Mouse (Mus musculus): ENCODE measurements around the gene Mthfd1.

Gene Mthfd1

DNA sequence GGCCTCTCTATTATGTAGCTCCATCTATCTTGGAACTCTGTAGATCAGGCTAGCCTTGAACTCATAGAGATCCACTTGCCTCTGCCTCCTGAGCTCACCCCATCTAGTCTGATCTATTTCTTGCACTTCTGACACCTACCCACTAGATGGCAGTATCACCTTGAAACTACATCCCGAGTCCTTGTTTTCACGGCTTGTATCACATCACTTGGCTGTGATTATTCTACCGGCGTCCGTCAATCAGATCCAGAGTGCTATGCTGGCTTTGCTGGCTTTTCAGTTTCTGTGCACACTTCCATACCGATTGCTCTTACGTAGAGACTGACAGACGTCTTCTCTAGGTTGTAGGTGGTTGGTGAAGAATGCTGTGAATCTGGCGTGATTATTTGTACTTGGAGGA lies 11.8 kb downstream of the Mthfd1 start:
- TF ChIP-seq CTCF (conservative IDR thresholded peaks at IDR 0.05; ENCODE audit: low read length) (peak; percentile 49), POU5F1 (IDR thresholded peaks at IDR 0.05; ENCODE audit: borderline replicate concordance, low read length) (no peak)
- Histone ChIP-seq H3K4me1 (replicated peaks; ENCODE audit: low read depth, low read length) (peaks cover 87% of the 10 kb centered on the region), H3K9me3 (ENCODE audit: low read length) (no peaks in the 10 kb centered on the region), H3K27me3 (ENCODE audit: insufficient read depth, low read length) (no peaks in the 10 kb centered on the region), H3K4me3 (replicated peaks; ENCODE audit: low read length) (no peak overlapping the region), H3K36me3 (ENCODE audit: insufficient read depth, low read length) (peaks cover 93% of the 10 kb centered on the region)

DNA sequence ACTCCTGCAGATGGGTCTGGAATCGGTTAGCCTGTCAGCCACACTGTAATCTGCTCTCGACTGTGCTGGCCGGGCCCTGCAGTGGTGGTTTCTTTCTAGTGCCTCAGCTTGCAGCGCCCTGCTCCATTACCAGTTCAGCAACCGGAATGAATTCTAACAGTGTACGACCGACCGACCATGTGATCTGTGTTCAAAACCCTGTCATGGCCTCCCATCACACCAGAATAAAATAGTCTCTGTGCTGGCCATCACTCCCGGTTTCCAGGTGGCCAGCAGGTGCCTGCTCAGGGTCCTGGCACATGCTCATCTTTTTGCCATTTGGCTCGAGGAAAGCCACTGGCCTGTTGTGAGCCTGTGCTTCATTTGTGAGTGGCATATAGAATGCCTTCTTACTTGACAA lies 13.6 kb downstream of the Mthfd1 start:
- no peaks in the 10 kb centered on the region for H3K27me3 ChIP-seq (ENCODE audit: insufficient read depth, low read length)
- H3K9me3 ChIP-seq (ENCODE audit: low read length), result no peaks in the 10 kb centered on the region
- H3K4me1 ChIP-seq (replicated peaks; ENCODE audit: low read depth, low read length), result peaks cover 72% of the 10 kb centered on the region
- no peak overlapping the region for H3K4me3 ChIP-seq (replicated peaks; ENCODE audit: low read length)
- no peak for TF ChIP-seq POU5F1 (IDR thresholded peaks at IDR 0.05; ENCODE audit: borderline replicate concordance, low read length)
- TF ChIP-seq NANOG (IDR thresholded peaks at IDR 0.05; ENCODE audit: borderline replicate concordance, low read length), result no peak
- H3K36me3 ChIP-seq (ENCODE audit: insufficient read depth, low read length), result peaks cover 92% of the 10 kb centered on the region

DNA sequence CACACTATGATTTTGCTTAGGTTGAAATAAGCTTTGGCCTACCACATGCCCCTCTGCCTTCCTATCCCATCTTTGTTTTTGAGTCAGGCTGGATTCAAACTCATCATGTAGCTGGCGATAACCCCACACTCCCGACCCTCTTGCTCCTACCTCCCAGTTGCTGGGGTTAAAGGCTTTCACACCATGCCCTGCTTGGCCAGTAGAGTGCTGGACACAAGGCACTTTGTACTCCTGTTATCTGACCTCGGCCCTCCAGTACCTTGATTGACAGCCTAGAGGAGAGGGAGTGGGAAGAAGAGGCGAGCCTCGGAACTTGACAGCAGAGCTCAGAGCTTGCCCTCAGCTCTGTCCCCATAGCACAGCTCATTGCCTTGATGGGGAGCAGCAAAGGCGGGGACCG lies 14.1 kb downstream of the Mthfd1 start:
- H3K27me3 ChIP-seq (ENCODE audit: insufficient read depth, low read length), result no peaks in the 10 kb centered on the region
- TF ChIP-seq NANOG (IDR thresholded peaks at IDR 0.05; ENCODE audit: borderline replicate concordance, low read length), result no peak
- no peak for TF ChIP-seq POU5F1 (IDR thresholded peaks at IDR 0.05; ENCODE audit: borderline replicate concordance, low read length)
- no peak for TF ChIP-seq CTCF (conservative IDR thresholded peaks at IDR 0.05; ENCODE audit: low read length)

DNA sequence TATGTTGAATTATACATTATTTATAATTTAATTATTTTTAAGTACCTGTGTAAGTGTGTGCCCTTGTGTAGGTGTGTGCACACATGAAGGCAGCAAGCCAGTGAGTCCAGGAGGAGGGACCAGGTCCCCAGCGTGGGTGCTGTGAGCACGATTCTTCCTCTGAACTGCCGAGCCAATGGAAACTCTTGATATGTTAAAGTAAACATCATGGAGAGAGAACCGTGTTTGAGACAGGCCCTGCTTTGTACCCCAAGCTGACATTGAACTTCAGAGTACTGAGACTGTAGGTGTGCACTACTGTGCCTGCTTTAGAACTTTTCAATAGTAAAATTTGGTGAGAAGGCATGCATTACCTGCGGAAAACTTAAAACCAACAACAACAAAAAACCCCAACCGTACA lies 16.4 kb downstream of the Mthfd1 start:
- Histone ChIP-seq H3K9me3 (ENCODE audit: low read length) (no peaks in the 10 kb centered on the region), H3K4me3 (replicated peaks; ENCODE audit: low read length) (no peak overlapping the region), H3K36me3 (ENCODE audit: insufficient read depth, low read length) (peaks cover 93% of the 10 kb centered on the region), H3K27me3 (ENCODE audit: insufficient read depth, low read length) (no peaks in the 10 kb centered on the region), H3K4me1 (replicated peaks; ENCODE audit: low read depth, low read length) (peaks cover 64% of the 10 kb centered on the region)
- TF ChIP-seq CTCF (conservative IDR thresholded peaks at IDR 0.05; ENCODE audit: low read length), result no peak
- TF ChIP-seq POU5F1 (IDR thresholded peaks at IDR 0.05; ENCODE audit: borderline replicate concordance, low read length), result no peak
- TF ChIP-seq NANOG (IDR thresholded peaks at IDR 0.05; ENCODE audit: borderline replicate concordance, low read length), result no peak

More for the DNA sequence above, 14.1 kb downstream of the Mthfd1 start:
- Histone ChIP-seq H3K36me3 (ENCODE audit: insufficient read depth, low read length) (peaks cover 92% of the 10 kb centered on the region), H3K4me3 (replicated peaks; ENCODE audit: low read length) (no peak overlapping the region), H3K4me1 (replicated peaks; ENCODE audit: low read depth, low read length) (peaks cover 71% of the 10 kb centered on the region), H3K9me3 (ENCODE audit: low read length) (no peaks in the 10 kb centered on the region)

DNA sequence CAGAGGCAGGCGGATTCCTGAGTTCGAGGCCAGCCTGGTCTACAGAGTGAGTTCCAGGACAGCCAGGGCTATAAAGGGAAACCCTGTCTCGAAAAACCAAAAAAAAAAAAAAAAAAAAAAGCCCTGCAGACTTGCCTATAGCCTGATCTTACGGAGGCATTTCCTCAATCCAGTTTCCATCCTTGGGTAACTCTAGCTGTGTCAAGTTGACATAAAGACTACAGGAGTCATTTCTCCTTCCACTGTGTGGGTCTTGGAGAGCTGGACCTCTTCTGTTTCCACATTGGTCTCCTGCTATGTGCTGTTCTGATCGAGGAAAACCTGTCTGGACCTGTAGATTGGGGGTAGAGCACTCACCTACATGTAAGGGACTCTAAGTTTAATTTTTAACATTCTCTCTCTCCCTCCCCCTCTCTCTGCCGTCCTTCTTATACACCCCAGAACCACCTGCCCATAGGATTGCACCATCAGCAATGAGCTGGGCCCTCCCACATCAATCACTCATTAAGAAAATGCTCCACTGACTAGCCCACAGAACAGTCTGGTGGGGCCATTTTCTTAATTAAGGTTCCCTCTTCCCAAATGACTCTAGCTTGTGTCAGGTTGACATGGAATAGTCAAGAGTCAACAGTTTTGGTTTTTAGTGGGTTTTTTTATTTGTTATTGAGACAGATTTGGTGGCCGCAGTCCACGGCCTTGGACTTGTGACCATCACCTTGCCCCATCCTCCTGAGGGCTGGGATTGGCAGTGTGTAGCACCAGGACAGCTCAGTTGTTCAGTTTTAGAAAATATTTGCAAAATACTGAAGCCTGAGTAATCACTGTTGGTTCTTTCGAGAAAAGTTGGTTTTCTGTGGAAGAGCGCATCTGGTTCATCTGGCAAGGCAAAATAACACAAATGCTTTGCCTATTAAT lies 17.8 kb downstream of the Mthfd1 start:
- Histone ChIP-seq H3K9me3 (ENCODE audit: low read length) (no peaks in the 10 kb centered on the region), H3K4me1 (replicated peaks; ENCODE audit: low read depth, low read length) (peaks cover 63% of the 10 kb centered on the region), H3K27me3 (ENCODE audit: insufficient read depth, low read length) (no peaks in the 10 kb centered on the region), H3K36me3 (ENCODE audit: insufficient read depth, low read length) (peaks cover 98% of the 10 kb centered on the region), H3K4me3 (replicated peaks; ENCODE audit: low read length) (no peak overlapping the region)
- TF ChIP-seq POU5F1 (IDR thresholded peaks at IDR 0.05; ENCODE audit: borderline replicate concordance, low read length), result no peak
- TF ChIP-seq NANOG (IDR thresholded peaks at IDR 0.05; ENCODE audit: borderline replicate concordance, low read length), result no peak
- no peak for TF ChIP-seq CTCF (conservative IDR thresholded peaks at IDR 0.05; ENCODE audit: low read length)

DNA sequence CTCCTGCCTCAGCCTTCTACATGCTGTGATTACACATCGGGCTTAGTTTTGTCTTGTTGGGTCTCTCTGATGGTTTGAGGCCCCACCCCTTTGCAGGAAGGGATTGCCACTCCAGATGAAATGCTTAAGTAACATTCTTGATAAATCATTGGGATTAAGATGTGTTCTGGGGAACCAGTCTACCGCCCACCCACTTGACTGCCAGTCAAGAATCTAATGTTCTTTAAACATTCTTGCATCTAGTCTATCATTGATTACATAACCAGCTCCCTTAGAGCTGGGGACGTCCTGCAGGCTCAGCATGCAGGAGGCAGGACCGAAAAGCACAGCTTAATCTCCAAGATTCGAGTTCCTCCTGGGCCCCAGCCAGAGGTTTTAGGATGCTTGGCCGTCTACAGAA lies 23.1 kb downstream of the Mthfd1 start:
- peaks cover 54% of the 10 kb centered on the region for H3K4me1 ChIP-seq (replicated peaks; ENCODE audit: low read depth, low read length)
- H3K4me3 ChIP-seq (replicated peaks; ENCODE audit: low read length), result no peak overlapping the region
- no peaks in the 10 kb centered on the region for H3K27me3 ChIP-seq (ENCODE audit: insufficient read depth, low read length)
- TF ChIP-seq NANOG (IDR thresholded peaks at IDR 0.05; ENCODE audit: borderline replicate concordance, low read length), result no peak
- no peak for TF ChIP-seq POU5F1 (IDR thresholded peaks at IDR 0.05; ENCODE audit: borderline replicate concordance, low read length)
- no peak for TF ChIP-seq CTCF (conservative IDR thresholded peaks at IDR 0.05; ENCODE audit: low read length)
- H3K9me3 ChIP-seq (ENCODE audit: low read length), result no peaks in the 10 kb centered on the region
- H3K36me3 ChIP-seq (ENCODE audit: insufficient read depth, low read length), result peaks cover 100% of the 10 kb centered on the region

DNA sequence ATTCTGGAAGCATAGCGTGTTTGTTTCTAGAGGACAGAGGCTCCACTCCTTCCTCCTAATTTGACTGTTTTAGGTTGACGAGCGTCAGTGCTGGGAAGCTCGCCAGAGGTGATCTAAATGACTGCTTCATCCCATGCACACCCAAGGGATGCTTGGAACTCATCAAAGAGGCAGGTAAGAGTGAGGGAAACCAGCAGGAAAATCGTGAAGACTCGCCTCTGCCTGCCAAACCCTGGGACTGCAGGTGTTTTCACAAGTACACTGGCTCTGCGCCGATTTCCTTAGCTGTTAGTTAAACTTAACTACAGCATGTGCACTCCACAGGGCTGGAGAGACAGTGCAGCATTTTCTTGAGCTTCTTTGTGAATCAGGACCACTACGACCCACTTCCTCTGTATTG lies 25.5 kb downstream of the Mthfd1 start:
- Histone ChIP-seq H3K27me3 (ENCODE audit: insufficient read depth, low read length) (no peaks in the 10 kb centered on the region), H3K4me1 (replicated peaks; ENCODE audit: low read depth, low read length) (peaks cover 50% of the 10 kb centered on the region), H3K9me3 (ENCODE audit: low read length) (no peaks in the 10 kb centered on the region), H3K4me3 (replicated peaks; ENCODE audit: low read length) (no peak overlapping the region), H3K36me3 (ENCODE audit: insufficient read depth, low read length) (peaks cover 99% of the 10 kb centered on the region)
- TF ChIP-seq CTCF (conservative IDR thresholded peaks at IDR 0.05; ENCODE audit: low read length), result no peak
- no peak for TF ChIP-seq NANOG (IDR thresholded peaks at IDR 0.05; ENCODE audit: borderline replicate concordance, low read length)
- TF ChIP-seq POU5F1 (IDR thresholded peaks at IDR 0.05; ENCODE audit: borderline replicate concordance, low read length), result no peak

DNA sequence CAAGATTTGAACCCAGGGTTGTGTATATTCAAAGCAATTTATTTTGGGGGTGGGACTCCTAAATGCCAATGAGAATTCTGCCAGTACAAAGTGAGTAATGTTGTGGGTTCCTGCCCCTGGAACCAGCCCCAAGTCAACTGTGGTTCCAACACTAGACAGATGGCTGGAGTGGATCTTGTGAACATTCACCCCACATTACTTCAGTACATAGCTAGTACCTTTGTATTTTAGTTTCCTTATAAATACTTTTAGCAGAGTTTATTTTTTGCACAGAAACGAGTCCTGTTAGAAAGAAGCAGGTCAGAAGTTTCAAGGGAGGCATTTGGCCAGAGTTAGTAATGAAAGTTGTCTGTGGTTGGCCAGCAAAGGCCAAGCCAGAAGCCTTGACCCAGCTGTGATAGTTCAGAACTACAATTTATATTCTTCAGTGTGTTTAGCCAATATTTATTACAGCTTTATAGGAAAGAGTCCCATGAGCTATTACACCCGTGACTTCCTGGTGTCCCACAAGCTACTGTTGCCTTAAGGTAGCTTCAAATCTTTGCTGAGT lies 26.1 kb downstream of the Mthfd1 start:
- Histone ChIP-seq H3K4me1 (replicated peaks; ENCODE audit: low read depth, low read length) (peaks cover 50% of the 10 kb centered on the region), H3K27me3 (ENCODE audit: insufficient read depth, low read length) (no peaks in the 10 kb centered on the region), H3K4me3 (replicated peaks; ENCODE audit: low read length) (no peak overlapping the region), H3K36me3 (ENCODE audit: insufficient read depth, low read length) (peaks cover 99% of the 10 kb centered on the region), H3K9me3 (ENCODE audit: low read length) (no peaks in the 10 kb centered on the region)
- TF ChIP-seq NANOG (IDR thresholded peaks at IDR 0.05; ENCODE audit: borderline replicate concordance, low read length), result no peak
- TF ChIP-seq CTCF (conservative IDR thresholded peaks at IDR 0.05; ENCODE audit: low read length), result no peak
- TF ChIP-seq POU5F1 (IDR thresholded peaks at IDR 0.05; ENCODE audit: borderline replicate concordance, low read length), result no peak

All from E14TG2a.4 (cell line).